Mouse (Mus musculus) splenic B cell, adult 2 months (primary cell): ENCODE measurements at regions not wholly inside any gene's neighbourhood (a gene's known extent, or its start where the extent isn't known, plus 50 kb on each side); places are given as distances from the start of the nearest gene placed in this dataset.

Source experiments
- DNase-seq: peaks from one replicate; pipeline ENCODE4 v3.0.0-alpha.2; 2011; ENCODE audit warnings: low read depth, low spot score
- H3K27me3 ChIP-seq: 2 replicates; pipeline ENCODE4 v1.6.1; 2012; ENCODE audit warnings: mild to moderate bottlenecking, low read length, moderate library complexity, mixed read lengths; ENCODE audit not compliant: control insufficient read depth, poor library complexity, insufficient read depth, severe bottlenecking
- H3K36me3 ChIP-seq: 2 replicates; pipeline ENCODE4 v1.6.1; 2012; ENCODE audit warnings: mild to moderate bottlenecking, low read length, moderate library complexity, mixed read lengths; ENCODE audit not compliant: control insufficient read depth, poor library complexity, insufficient read depth, severe bottlenecking

- DNase-seq, result no peak
- Histone ChIP-seq H3K27me3 (no peaks in the 10 kb centered on the region), H3K36me3 (no peaks in the 10 kb centered on the region)
Observed at GRCm38 (mm10) chr3:101170037-101171019, 60.2 kb upstream of the Ptgfrn start.

- Histone ChIP-seq H3K36me3 (no peaks in the 10 kb centered on the region), H3K27me3 (no peaks in the 10 kb centered on the region)
- no peak for DNase-seq
Observed at GRCm38 (mm10) chr3:101167026-101167425, 56.9 kb upstream of the Ptgfrn start.

GRCm38 (mm10) chr3:101166580-101166979 lies 56.5 kb upstream of the Ptgfrn start:
- Histone ChIP-seq H3K36me3 (no peaks in the 10 kb centered on the region), H3K27me3 (no peaks in the 10 kb centered on the region)
- no peak for DNase-seq

- no peaks in the 10 kb centered on the region for H3K36me3 ChIP-seq
- DNase-seq, result no peak
- H3K27me3 ChIP-seq, result no peaks in the 10 kb centered on the region
Observed at GRCm38 (mm10) chr3:101165261-101165660, 55.2 kb upstream of the Ptgfrn start.

GRCm38 (mm10) chr3:101164771-101165170 lies 54.7 kb upstream of the Ptgfrn start:
- Histone ChIP-seq H3K36me3 (no peaks in the 10 kb centered on the region), H3K27me3 (no peaks in the 10 kb centered on the region)
- DNase-seq, result no peak

GRCm38 (mm10) chr3:101163991-101164434 lies 53.9 kb upstream of the Ptgfrn start:
- Histone ChIP-seq H3K27me3 (no peaks in the 10 kb centered on the region), H3K36me3 (no peaks in the 10 kb centered on the region)
- DNase-seq, result no peak

GRCm38 (mm10) chr3:101163160-101163990 lies 53.3 kb upstream of the Ptgfrn start:
- H3K36me3 ChIP-seq, result no peaks in the 10 kb centered on the region
- no peak for DNase-seq

GRCm38 (mm10) chr3:101162536-101163159 lies 52.6 kb upstream of the Ptgfrn start:
- no peaks in the 10 kb centered on the region for H3K27me3 ChIP-seq
- DNase-seq, result no peak
- H3K36me3 ChIP-seq, result no peaks in the 10 kb centered on the region

More at GRCm38 (mm10) chr3:101163160-101163990, 53.3 kb upstream of the Ptgfrn start:
- no peaks in the 10 kb centered on the region for H3K27me3 ChIP-seq

- no peak for DNase-seq
- Histone ChIP-seq H3K27me3 (no peaks in the 10 kb centered on the region), H3K36me3 (no peaks in the 10 kb centered on the region)
Observed at GRCm38 (mm10) chr3:101161941-101162531, 52.0 kb upstream of the Ptgfrn start.

- Histone ChIP-seq H3K27me3 (no peaks in the 10 kb centered on the region), H3K36me3 (no peaks in the 10 kb centered on the region)
- no peak for DNase-seq
Observed at GRCm38 (mm10) chr3:101161421-101161940, 51.4 kb upstream of the Ptgfrn start.
